Mouse (Mus musculus): ENCODE measurements around the gene Rabgap1. TPM values are rescaled to one million over a fixed set of nuclear protein-coding genes. Genes with fewer than 3 reads are reported as not detected.
"Not testable (repeated sequence)": the region's sequence is repeated elsewhere in the genome, so short reads cannot be mapped to it uniquely, and the experiment has no call there.

Rabgap1 gene
- polyA plus RNA-seq, 1 experiment from 2014 or later = 37.2 TPM

DNA sequence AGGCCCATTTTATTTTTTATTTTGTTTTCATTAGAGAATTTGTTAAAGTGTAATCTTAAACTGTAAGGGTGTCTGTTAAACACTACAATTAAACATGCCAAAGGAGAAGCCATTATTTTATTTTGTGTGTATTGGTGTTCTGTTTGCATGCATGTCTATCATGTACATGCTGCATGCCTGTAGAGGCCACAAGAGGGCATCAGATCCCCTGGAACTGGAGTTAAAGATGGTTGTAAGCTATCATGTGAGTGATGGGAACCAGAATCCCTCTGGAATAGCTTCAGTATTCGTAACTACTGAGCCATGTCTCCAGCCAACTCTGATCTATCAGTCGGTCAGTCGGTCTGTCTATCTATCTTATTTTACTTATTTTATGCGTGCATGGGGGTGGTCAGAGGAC is 17.6 kb downstream of the Rabgap1 start:
- peaks cover 6% of the 10 kb centered on the region; the same call in 1 of the 2 replicates for H3K36me3 ChIP-seq
- 89% methylated on average over 4 of the region's 4 CpGs for WGBS

DNA sequence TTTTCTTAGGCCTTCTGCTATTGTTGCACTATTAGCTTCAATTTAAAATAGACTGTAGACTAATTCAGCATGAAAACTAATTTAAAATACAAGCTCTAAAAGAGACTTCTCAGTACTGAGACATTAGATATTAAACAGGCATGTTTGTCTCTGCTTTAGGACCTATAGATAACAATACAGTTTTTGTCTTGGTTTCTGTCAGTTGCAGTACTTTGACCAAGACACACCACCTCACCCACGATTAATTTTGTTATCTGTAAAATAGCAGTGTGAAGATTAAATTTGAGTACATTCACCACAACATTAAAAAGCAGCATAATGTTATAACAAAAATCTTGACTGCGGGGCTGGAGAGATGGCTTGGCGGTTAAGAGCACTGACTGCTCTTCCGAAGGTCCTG is 23.2 kb downstream of the Rabgap1 start:
- Histone ChIP-seq H3K9ac (no peak overlapping the region), H3K4me2 (no peak overlapping the region), H3K4me1 (replicated peaks) (no peaks in the 10 kb centered on the region), H3K36me3 (peaks cover 14% of the 10 kb centered on the region), H3K27me3 (replicated peaks) (no peaks in the 10 kb centered on the region), H3K27ac (ENCODE audit: poor library complexity, severe bottlenecking) (no peak overlapping the region), H3K4me3 (no peak overlapping the region), H3K9me3 (replicated peaks) (no peaks in the 10 kb centered on the region)
- WGBS = 86% methylated on average over 4 of the region's 4 CpGs
- no peak for ATAC-seq (ENCODE audit: insufficient number of reproducible peaks, low FRiP score)

More for the DNA sequence above, 17.6 kb downstream of the Rabgap1 start:
- Histone ChIP-seq H3K4me1 (replicated peaks) (no peaks in the 10 kb centered on the region), H3K9me3 (replicated peaks) (no peaks in the 10 kb centered on the region), H3K27ac (ENCODE audit: poor library complexity, severe bottlenecking) (no peak overlapping the region), H3K9ac (no peak overlapping the region), H3K4me3 (no peak overlapping the region), H3K4me2 (no peak overlapping the region), H3K27me3 (replicated peaks) (no peaks in the 10 kb centered on the region)
- ATAC-seq (ENCODE audit: insufficient number of reproducible peaks, low FRiP score) = no peak

DNA sequence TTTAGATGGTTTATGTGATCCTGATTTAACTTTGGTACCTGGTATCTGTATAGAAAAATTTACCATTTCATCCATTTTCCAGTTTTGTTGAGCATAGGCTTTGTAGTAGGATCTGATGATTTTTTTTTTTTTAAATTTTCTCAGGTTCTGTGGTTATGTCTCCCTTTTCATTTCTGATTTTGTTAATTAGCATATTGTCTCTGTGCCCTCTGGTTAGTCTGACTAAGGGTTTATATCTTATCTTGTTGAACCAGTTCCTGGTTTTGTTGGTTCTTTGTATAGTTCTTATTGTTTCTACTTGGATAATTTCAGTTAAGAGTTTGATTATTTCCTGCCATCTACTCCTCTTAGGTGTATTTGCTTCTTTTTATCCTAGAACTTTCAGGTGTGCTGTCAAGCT is 36.5 kb downstream of the Rabgap1 start:
- Histone ChIP-seq H3K4me2 (no peak overlapping the region), H3K4me1 (replicated peaks) (0 out of 2 replicates have a peak, but pooled peaks cover 4% of the 10 kb centered on the region), H3K27ac (ENCODE audit: poor library complexity, severe bottlenecking) (no peak overlapping the region), H3K9ac (no peak overlapping the region), H3K9me3 (replicated peaks) (no peaks in the 10 kb centered on the region), H3K27me3 (replicated peaks) (no peaks in the 10 kb centered on the region), H3K36me3 (peaks cover 48% of the 10 kb centered on the region), H3K4me3 (no peak overlapping the region)
- no peak for ATAC-seq (ENCODE audit: insufficient number of reproducible peaks, low FRiP score)

DNA sequence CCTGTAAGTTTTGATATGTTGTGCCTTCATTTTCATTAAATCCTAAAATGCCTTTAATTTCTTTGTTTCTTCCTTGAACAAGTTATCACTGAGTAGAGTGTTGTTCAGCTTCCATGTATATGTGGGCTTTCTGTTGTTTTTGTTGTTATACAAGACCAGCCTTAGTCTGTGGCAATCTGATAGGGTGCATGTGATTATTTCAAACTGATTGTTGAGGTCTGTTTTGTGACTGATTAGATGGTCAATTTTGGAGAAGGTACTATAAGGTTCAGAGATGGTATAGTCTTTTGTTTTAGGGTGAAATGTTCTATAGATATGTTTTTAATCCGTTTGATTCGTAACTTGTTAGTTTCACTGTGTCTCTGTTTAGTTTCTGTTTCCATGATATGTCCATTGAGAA is 37.0 kb downstream of the Rabgap1 start:
- 90% methylated on average over 2 of the region's 2 CpGs for WGBS
- Histone ChIP-seq H3K9ac (no peak overlapping the region), H3K27ac (ENCODE audit: poor library complexity, severe bottlenecking) (no peak overlapping the region), H3K27me3 (replicated peaks) (no peaks in the 10 kb centered on the region), H3K36me3 (peaks cover 52% of the 10 kb centered on the region), H3K4me2 (no peak overlapping the region), H3K4me3 (no peak overlapping the region), H3K4me1 (replicated peaks) (0 out of 2 replicates have a peak, but pooled peaks cover 4% of the 10 kb centered on the region), H3K9me3 (replicated peaks) (no peaks in the 10 kb centered on the region)
- ATAC-seq (ENCODE audit: insufficient number of reproducible peaks, low FRiP score) = no peak

DNA sequence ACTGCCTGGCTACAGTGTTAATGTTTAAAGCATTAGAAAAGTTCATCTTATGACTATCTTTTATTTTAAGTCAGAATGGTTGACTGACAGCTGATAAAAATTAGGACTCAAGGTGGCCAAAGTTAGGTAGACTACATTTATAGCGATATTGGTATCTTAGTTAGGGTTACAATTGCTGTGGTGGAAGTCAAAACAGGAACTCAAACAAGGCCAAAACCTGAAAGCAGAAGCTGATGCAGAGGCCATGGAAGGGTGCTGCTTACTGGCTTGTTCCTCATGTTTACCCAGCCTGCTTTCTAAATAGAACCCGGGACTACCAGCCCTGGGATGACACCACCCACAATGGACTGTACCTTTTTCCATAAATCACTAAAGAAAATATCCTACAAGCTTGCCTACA is 41.1 kb downstream of the Rabgap1 start:
- H3K27ac ChIP-seq (ENCODE audit: poor library complexity, severe bottlenecking) = no peak overlapping the region
- H3K9ac ChIP-seq = no peak overlapping the region
- no peaks in the 10 kb centered on the region for H3K9me3 ChIP-seq (replicated peaks)
- no peaks in the 10 kb centered on the region for H3K4me1 ChIP-seq (replicated peaks)
- no peak overlapping the region for H3K4me2 ChIP-seq
- H3K4me3 ChIP-seq = no peak overlapping the region
- no peak for ATAC-seq (ENCODE audit: insufficient number of reproducible peaks, low FRiP score)
- 89% methylated on average over 2 of the region's 2 CpGs for WGBS
- no peaks in the 10 kb centered on the region for H3K27me3 ChIP-seq (replicated peaks)
- peaks cover 34% of the 10 kb centered on the region for H3K36me3 ChIP-seq

DNA sequence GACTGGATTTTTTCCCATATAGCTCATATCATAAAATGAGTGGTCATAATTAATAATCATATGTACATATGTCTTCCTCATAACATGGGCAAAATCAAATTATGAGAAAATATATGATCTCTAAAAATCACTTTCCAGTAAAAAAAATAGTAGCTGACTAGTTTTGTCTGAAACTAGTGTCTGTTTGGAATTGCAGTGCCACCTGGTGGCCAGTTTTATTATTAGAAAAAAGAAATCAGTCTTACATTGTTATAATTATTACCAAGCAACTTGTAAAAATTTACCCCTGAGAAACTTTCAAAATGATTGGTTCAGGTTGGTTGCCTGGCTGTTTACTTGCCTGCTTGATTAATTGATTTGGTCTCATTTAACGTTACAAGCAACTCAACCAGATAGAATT is 42.3 kb downstream of the Rabgap1 start:
- Histone ChIP-seq H3K27me3 (replicated peaks) (no peaks in the 10 kb centered on the region), H3K4me3 (no peak overlapping the region), H3K4me1 (replicated peaks) (no peaks in the 10 kb centered on the region), H3K9ac (no peak overlapping the region), H3K9me3 (replicated peaks) (no peaks in the 10 kb centered on the region), H3K4me2 (no peak overlapping the region), H3K27ac (ENCODE audit: poor library complexity, severe bottlenecking) (no peak overlapping the region), H3K36me3 (peaks cover 46% of the 10 kb centered on the region)
- no peak for ATAC-seq (ENCODE audit: insufficient number of reproducible peaks, low FRiP score)
- WGBS = 75% methylated on average over 1 of the region's 1 CpGs

DNA sequence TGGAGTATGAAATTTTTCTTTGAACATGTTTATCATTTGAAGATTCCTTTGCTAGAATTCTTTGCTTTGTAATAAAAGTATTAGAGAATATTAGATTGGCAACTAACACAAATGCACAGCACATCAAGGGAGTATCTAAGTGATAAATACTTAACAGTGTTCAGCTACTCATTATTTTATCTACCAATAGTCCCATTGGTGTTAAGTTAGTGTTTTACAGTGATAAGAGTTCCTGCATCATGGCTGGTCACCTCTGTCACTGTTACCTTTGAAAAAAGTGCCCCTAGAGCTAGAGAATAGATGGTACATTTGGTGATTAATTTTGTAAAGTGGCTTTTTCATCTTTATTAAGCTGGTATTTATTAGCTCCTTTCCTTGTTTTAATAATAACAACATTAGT is 43.3 kb downstream of the Rabgap1 start:
- Histone ChIP-seq H3K4me2 (no peak overlapping the region), H3K9ac (no peak overlapping the region), H3K27me3 (replicated peaks) (no peaks in the 10 kb centered on the region), H3K4me1 (replicated peaks) (no peaks in the 10 kb centered on the region), H3K4me3 (no peak overlapping the region), H3K36me3 (peaks cover 45% of the 10 kb centered on the region), H3K27ac (ENCODE audit: poor library complexity, severe bottlenecking) (no peak overlapping the region), H3K9me3 (replicated peaks) (no peaks in the 10 kb centered on the region)
- no peak for ATAC-seq (ENCODE audit: insufficient number of reproducible peaks, low FRiP score)

DNA sequence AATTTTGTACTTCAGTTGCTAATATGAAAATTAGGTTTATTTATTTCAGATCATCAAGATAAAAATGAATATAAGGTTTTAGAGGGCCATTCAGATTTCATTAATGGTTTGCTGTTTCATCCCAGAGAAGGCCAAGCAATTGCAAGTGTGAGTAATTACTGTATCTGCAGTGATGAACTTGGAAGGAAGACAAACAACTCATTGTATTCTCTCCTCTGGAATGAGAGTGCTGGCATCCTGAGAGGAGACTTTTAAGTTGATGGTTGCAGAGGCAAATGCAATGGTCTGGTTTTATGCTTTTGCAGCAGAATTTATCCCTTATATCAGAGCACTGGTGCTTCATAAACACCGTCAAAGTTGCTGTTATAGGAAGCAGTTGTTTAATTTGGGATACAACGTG is 45.9 kb downstream of the Rabgap1 start:
- no peak for ATAC-seq (ENCODE audit: insufficient number of reproducible peaks, low FRiP score)
- H3K36me3 ChIP-seq = peaks cover 50% of the 10 kb centered on the region
- whole genome bisulfite sequencing = 94% methylated on average over 2 of the region's 2 CpGs

DNA sequence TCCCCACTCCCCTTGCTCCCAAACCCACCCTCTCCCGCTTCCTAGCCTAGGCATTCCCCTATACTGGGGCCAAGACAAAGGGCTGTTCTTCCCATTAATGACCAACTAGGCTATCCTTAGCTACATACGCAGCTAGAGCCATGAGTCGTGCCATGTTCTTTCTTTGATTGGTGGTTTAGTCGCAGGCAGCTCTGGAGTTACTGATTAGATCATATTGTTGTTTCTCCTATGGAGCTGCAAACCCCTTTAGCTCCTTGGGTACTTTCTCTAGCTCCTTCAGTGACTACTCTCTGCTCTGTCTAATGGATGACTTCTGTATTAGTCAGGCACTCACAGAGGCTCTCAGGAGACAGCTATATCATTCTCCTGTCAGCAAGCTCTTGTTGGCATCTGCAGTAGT is 54.2 kb downstream of the Rabgap1 start:
- ATAC-seq (ENCODE audit: insufficient number of reproducible peaks, low FRiP score) = no peak
- Histone ChIP-seq H3K4me2 (no peak overlapping the region), H3K27ac (ENCODE audit: poor library complexity, severe bottlenecking) (no peak overlapping the region), H3K4me1 (replicated peaks) (no peaks in the 10 kb centered on the region), H3K27me3 (replicated peaks) (no peaks in the 10 kb centered on the region), H3K4me3 (no peak overlapping the region), H3K9me3 (replicated peaks) (no peaks in the 10 kb centered on the region), H3K9ac (no peak overlapping the region), H3K36me3 (peaks cover 51% of the 10 kb centered on the region)
- 90% methylated on average over 4 of the region's 4 CpGs for WGBS

More for the DNA sequence above, 45.9 kb downstream of the Rabgap1 start:
- Histone ChIP-seq H3K4me3 (no peak overlapping the region), H3K27ac (ENCODE audit: poor library complexity, severe bottlenecking) (no peak overlapping the region), H3K4me1 (replicated peaks) (no peaks in the 10 kb centered on the region), H3K9ac (no peak overlapping the region), H3K27me3 (replicated peaks) (no peaks in the 10 kb centered on the region), H3K4me2 (no peak overlapping the region), H3K9me3 (replicated peaks) (no peaks in the 10 kb centered on the region)

DNA sequence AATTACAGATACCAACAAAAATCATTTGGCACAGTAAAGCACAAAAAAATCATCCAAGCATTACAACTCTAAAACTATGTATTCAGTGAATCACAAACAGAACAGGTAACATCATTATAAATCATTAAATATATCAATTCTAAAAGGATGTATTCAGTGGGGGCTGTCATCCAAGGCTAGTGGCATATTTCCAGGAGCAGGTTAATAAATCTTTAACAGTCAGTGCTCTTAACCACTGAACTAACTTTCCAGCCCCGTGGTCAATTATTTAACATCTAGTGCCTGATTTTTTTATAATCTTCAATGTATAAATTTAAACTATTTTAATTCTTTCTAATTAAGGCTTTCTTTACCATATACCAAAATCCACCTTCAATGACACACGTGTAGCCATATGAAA is 62.8 kb downstream of the Rabgap1 start:
- WGBS = 85% methylated on average over 2 of the region's 2 CpGs
- H3K27me3 ChIP-seq (replicated peaks); H3K9ac ChIP-seq; H3K4me1 ChIP-seq (replicated peaks); ATAC-seq (ENCODE audit: insufficient number of reproducible peaks, low FRiP score); H3K9me3 ChIP-seq (replicated peaks); H3K27ac ChIP-seq (ENCODE audit: poor library complexity, severe bottlenecking); H3K4me2 ChIP-seq; H3K4me3 ChIP-seq: not testable (repeated sequence)
- H3K36me3 ChIP-seq = peaks cover 30% of the 10 kb centered on the region

DNA sequence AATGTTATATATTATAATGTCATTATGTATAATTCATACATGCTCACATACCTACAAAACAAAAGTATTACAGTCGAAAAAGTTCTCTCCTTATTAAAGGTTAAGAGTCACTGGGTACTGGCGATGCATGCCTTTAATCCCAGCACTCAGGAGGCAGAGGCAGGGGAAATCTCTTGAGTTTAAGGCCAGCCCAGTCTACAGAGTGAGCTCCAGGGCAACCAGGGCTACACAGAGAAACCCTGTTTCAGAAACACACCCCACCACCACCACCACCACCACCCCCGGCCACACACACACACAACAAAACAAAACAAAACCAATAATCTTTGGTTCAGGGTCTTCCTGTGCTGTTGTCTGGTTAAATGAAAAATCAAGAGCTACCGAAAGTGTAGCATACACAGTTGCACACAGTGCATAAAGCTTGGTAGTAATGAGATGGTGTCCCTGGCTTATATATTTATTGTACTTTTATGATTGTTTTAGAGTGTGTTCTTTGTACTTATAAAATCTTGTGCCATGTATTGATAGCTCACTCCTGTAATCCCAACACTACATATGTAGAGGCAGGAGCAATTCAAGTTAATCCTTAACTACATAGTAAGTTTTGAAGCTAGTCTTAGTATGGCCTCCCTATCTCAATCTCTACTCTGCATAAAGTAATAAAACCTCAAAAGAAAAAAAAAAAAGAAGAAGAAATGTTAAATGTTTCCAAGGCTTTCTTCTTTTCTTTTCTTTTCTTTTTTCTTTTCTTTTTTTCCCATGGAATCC is 68.2 kb downstream of the Rabgap1 start:
- Histone ChIP-seq H3K4me1 (replicated peaks) (peaks cover 8% of the 10 kb centered on the region), H3K27me3 (replicated peaks) (no peaks in the 10 kb centered on the region), H3K9ac (no peak overlapping the region), H3K27ac (ENCODE audit: poor library complexity, severe bottlenecking) (no peak overlapping the region), H3K36me3 (peaks cover 25% of the 10 kb centered on the region), H3K9me3 (replicated peaks) (no peaks in the 10 kb centered on the region), H3K4me3 (no peak overlapping the region), H3K4me2 (no peak overlapping the region)
- WGBS = 87% methylated on average over 4 of the region's 4 CpGs
- ATAC-seq (ENCODE audit: insufficient number of reproducible peaks, low FRiP score) = no peak

All from heart, embryonic 12.5 days (tissue).